Mouse (Mus musculus): ENCODE measurements at regions not wholly inside any gene's neighbourhood (a gene's known extent, or its start where the extent isn't known, plus 50 kb on each side); places are given as distances from the start of the nearest gene placed in this dataset.

DNA sequence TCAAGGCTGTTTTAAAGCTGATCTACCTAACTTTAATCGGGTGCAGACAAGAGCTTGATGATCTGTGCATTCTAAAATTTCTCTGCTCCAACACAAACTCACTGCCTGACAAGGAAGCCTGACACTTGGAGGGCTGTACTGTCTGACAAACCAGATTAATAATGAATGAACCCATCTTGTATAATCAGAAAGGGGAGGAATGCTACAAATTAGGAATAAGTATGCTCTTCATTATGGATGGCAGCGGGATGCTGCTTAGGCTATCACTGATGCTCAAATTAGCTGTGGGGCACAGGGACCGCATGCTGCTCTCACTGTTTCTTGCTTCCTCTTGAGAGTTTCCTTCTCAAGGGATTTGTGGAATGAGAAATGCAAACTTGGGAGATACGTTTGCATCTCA is 213.8 kb upstream of the Veph1 start:
- TF ChIP-seq CTCF (IDR thresholded peaks at IDR 0.05; ENCODE audit: insufficient read depth, low read length) (no peak), POLR2A (IDR thresholded peaks at IDR 0.05; ENCODE audit: borderline replicate concordance, extremely low read depth, low read depth, low read length) (no peak)
